In genomic region chr19:53868125-53868524, GRCm38 (mm10) we compare ENCODE assay signal across 25 mouse cellular contexts. TPM values are rescaled to one million over a fixed set of nuclear protein-coding genes. Genes with fewer than 3 reads are reported as not detected.
A peak's percentile ranks its signal among the peaks of the same experiment; 100 is the strongest.
DNase-seq lines count a peak whose midpoint lies in the region; TF ChIP-seq lines count a peak whose summit lies in the region.
"Had no signal": no experiment of that assay in that cellular context is flagged by ENCODE, and none has a peak within 500 bp of the region (broad histone marks: within the 10 kb centered on the region; RNA-seq: fewer than 3 reads in every experiment).

No protein-coding gene starts in this region.

- H3K4me1 ChIP-seq in cortical plate, adult 2 months (ENCODE audit: control insufficient read depth, insufficient read depth, low read length) = peaks cover 3% of the 10 kb centered on the region
- H3K4me1 ChIP-seq: embryonic facial prominence, embryonic 13.5 days; forebrain, embryonic 15.5 days; hindbrain, embryonic 10.5 days; hindbrain, embryonic 15.5 days; limb, embryonic 12.5 days; neural tube, embryonic 12.5 days had no signal

- peak in 1 of 2 experiments; percentile 32 for DNase-seq in layer of hippocampus, adult 2 months (ENCODE audit: low spot score in 2 of 2)
- no peak for DNase-seq in layer of hippocampus, adult 11-12 months (ENCODE audit: low spot score)
- DNase-seq in right cerebral cortex, adult 18-20 months = peak; percentile 62
- no peak for DNase-seq in right cerebral cortex, postnatal 14 days
- peak; percentile 81 for DNase-seq in telencephalon, adult 2 months (ENCODE audit: low read depth, low spot score)
- no peak for DNase-seq in neural tube, embryonic 10.5 days (ENCODE audit: extremely low spot score, low spot score)
- DNase-seq: adrenal gland, postnatal 10 days; B cell, adult 2 months; cerebellum, adult 11-12 months; cerebellum, adult 9-11 months; gastrocnemius, postnatal 14 days; heart, postnatal 14 days; kidney, adult 2 months; kidney, postnatal 36 days; lung, embryonic 14.5 days; lung, postnatal 14 days had no signal

- 0 out of 2 replicates have a peak, but pooled peaks have one; percentile 20 for TF ChIP-seq POLR2A in cortical plate, adult 2 months (IDR thresholded peaks at IDR 0.05; ENCODE audit: extremely low read depth, insufficient read depth, low read length)

- no peak for TF ChIP-seq CTCF in layer of hippocampus, adult 2 months (conservative IDR thresholded peaks at IDR 0.05)
- TF ChIP-seq CTCF in cortical plate, adult 2 months (IDR thresholded peaks at IDR 0.05; ENCODE audit: extremely low read depth, insufficient read depth, low read length) = no peak

- H3K4me3 ChIP-seq in layer of hippocampus, adult 2 months = no peak overlapping the region
- no peak overlapping the region for H3K4me3 ChIP-seq in cortical plate, adult 2 months (ENCODE audit: insufficient read depth, low read length)
- H3K4me3 ChIP-seq: embryonic facial prominence, embryonic 13.5 days; forebrain, embryonic 10.5 days; forebrain, embryonic 15.5 days; hindbrain, embryonic 10.5 days; hindbrain, embryonic 15.5 days; limb, embryonic 12.5 days; liver, embryonic 15.5 days; neural tube, embryonic 12.5 days had no signal

- peak overlapping the region; percentile 71 for H3K27ac ChIP-seq in layer of hippocampus, adult 2 months
- peak overlapping the region; percentile 52; the same call in 1 of the 2 replicates for H3K27ac ChIP-seq in cortical plate, adult 2 months (ENCODE audit: insufficient read depth, low read length)
- H3K27ac ChIP-seq: embryonic facial prominence, embryonic 13.5 days; forebrain, embryonic 10.5 days; forebrain, embryonic 15.5 days; hindbrain, embryonic 10.5 days; hindbrain, embryonic 15.5 days; limb, embryonic 12.5 days; liver, embryonic 15.5 days; neural tube, embryonic 12.5 days had no signal

RNA-seq across cellular contexts. Expression of gene Pdcd4, which starts 23.9 kb away (rescaled TPM):
- 100 to 1,000 TPM; 118 to 119 TPM for total RNA-seq in layer of hippocampus, adult 2 months (2021)
- 54.9 and 61.1 TPM in 2 replicates for polyA plus RNA-seq in cortical plate, adult 2 months (2012; rRNA removed)

Comparison
In these comparisons a context has a peak if more than half of its experiments do, and no peak if none do; other contexts are left out.
1. DNase-seq: peak in right cerebral cortex, adult 18-20 months (single experiment) and telencephalon, adult 2 months (single experiment); none in layer of hippocampus, adult 11-12 months (single experiment), right cerebral cortex, postnatal 14 days (single experiment) and neural tube, embryonic 10.5 days (single experiment).